Mouse (Mus musculus) erythroblast, embryonic 14.5 days (primary cell): ENCODE results near the gene Anks1b. TPM values are rescaled to one million over a fixed set of nuclear protein-coding genes. Genes with fewer than 3 reads are reported as not detected.

Source experiments
- H3K27me3 ChIP-seq: 2 replicates; pipeline ENCODE4 v1.6.1; 2012; ENCODE audit warnings: inconsistent platforms; ENCODE audit not compliant: control insufficient read depth
- H3K36me3 ChIP-seq: 2 replicates; pipeline ENCODE4 v1.6.1; 2012; ENCODE audit warnings: mild to moderate bottlenecking, inconsistent platforms; ENCODE audit not compliant: control insufficient read depth
- H3K4me1 ChIP-seq: 2 replicates; pipeline ENCODE4 v1.6.1; 2012; ENCODE audit warnings: inconsistent platforms; ENCODE audit not compliant: control insufficient read depth
- H3K4me3 ChIP-seq: replicated peaks from 2 replicates; pipeline ENCODE3; 2012; ENCODE audit warnings: moderate library complexity, mild to moderate bottlenecking, inconsistent platforms
- H3K9me3 ChIP-seq: 2 replicates; pipeline ENCODE4 v1.6.1; 2012; ENCODE audit warnings: low read length, inconsistent platforms, mixed read lengths; ENCODE audit not compliant: control insufficient read depth
- GATA1 ChIP-seq: IDR thresholded peaks from 2 replicates; pipeline ENCODE4 v1.6.1; 2012; ENCODE audit warnings: low read length, inconsistent platforms, mixed read lengths
- TAL1 ChIP-seq: IDR thresholded peaks from 3 replicates; pipeline ENCODE4 v1.6.1; 2012; ENCODE audit warnings: low read length, inconsistent platforms, mixed read lengths
- polyA plus RNA-seq: library from polyadenylated mRNA; stranded (reverse); fragments of >175 nt; gene quantifications from 2 replicates; pipeline ENCODE4 v1.2.3, GENCODE M21; 2012

The Anks1b gene
- polyA plus RNA-seq, 1 experiment: not detected

DNA sequence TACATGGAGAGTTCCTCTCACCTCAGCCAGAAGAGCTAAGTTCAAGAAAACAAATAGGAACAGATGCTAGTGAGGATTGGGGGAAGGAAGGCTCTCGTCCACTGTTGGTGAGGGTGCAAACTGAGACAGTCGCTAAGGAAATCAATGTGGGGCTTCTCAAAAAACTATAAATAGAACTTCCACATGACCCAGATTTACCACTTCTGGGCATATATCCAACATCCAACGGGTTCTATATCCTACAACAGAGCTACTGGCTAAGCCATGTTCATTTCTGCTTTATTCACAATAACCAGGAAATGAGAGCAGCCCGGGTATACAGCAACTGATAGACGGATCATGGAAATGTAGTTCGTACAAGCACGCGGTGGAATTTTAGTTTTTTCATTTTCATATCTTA lies 1109.7 kb downstream of the Anks1b start:
- H3K4me3 ChIP-seq: no peak overlapping the region
- no peaks in the 10 kb centered on the region for H3K27me3 ChIP-seq
- TF ChIP-seq TAL1: no peak
- no peak for TF ChIP-seq GATA1
- H3K36me3 ChIP-seq: no peaks in the 10 kb centered on the region; the same call in none of the 2 replicates
- peaks cover 8% of the 10 kb centered on the region for H3K9me3 ChIP-seq
- no peaks in the 10 kb centered on the region for H3K4me1 ChIP-seq

DNA sequence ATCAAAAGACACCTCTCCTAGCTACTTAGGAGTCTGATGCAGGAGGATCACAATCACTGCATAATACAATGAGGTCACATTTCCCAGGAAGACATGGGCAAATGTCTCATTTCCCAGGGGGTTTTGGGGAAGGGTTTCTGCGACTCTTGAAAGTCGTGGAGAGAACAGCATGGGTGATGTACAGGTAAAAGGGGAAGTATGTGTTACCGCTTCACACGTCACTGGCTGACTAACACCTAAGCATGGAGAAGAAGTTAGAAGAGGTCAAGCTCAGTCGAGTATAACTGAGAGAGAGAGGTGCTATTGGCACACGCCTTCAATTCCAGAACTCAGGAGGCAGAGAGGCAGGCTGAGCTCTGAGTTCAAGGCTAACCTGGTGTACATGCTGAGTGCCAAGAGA lies 1117.0 kb downstream of the Anks1b start:
- TF ChIP-seq GATA1 (no peak), TAL1 (no peak)
- peaks cover 37% of the 10 kb centered on the region for H3K36me3 ChIP-seq
- no peak overlapping the region for H3K4me3 ChIP-seq
- H3K9me3 ChIP-seq: no peaks in the 10 kb centered on the region
- H3K4me1 ChIP-seq: no peaks in the 10 kb centered on the region
- no peaks in the 10 kb centered on the region for H3K27me3 ChIP-seq

DNA sequence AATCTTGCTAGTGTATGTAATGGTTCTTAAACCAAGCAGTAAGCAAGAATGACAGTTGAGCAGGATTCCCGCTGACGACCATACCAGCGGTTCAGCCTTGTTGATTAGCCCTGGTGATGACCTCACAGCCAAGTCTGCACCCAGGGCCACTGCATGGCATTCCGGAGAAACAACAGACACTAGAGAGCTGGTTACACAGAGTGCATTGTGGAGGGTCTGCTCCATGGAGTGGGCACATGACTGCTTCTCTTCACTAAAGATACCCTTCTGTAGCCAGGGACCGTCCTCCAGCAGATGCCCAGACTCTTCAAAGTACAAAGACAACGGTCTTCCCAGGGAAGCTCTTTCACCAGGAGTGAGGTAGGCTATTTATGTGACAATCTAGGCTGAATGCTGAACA lies 1118.9 kb downstream of the Anks1b start:
- Histone ChIP-seq H3K27me3 (no peaks in the 10 kb centered on the region), H3K9me3 (no peaks in the 10 kb centered on the region), H3K4me3 (no peak overlapping the region), H3K36me3 (peaks cover 50% of the 10 kb centered on the region), H3K4me1 (no peaks in the 10 kb centered on the region)
- TF ChIP-seq TAL1: no peak
- TF ChIP-seq GATA1: no peak

DNA sequence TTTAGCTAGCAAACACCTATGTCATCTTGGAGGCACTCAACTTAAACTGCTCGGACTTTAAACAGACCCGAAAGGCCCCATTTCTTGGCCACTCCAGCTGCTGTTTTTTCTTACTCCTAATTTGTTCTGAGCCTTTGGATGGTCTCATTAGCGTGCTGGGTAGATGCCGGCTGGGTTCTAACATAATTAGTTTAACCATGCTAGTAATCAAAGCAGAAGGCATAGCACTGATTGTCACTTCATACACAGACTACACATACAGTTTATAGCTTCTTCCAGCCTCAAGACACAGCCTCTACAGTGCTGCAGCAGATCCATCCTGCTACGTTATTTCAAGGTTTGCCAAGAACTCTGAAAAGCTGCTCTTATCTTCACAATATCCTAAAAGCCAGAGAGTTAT lies 1120.6 kb downstream of the Anks1b start:
- H3K27me3 ChIP-seq: no peaks in the 10 kb centered on the region
- no peaks in the 10 kb centered on the region for H3K4me1 ChIP-seq
- peaks cover 61% of the 10 kb centered on the region for H3K36me3 ChIP-seq
- H3K9me3 ChIP-seq: no peaks in the 10 kb centered on the region
- TF ChIP-seq GATA1: no peak
- no peak for TF ChIP-seq TAL1
- no peak overlapping the region for H3K4me3 ChIP-seq

DNA sequence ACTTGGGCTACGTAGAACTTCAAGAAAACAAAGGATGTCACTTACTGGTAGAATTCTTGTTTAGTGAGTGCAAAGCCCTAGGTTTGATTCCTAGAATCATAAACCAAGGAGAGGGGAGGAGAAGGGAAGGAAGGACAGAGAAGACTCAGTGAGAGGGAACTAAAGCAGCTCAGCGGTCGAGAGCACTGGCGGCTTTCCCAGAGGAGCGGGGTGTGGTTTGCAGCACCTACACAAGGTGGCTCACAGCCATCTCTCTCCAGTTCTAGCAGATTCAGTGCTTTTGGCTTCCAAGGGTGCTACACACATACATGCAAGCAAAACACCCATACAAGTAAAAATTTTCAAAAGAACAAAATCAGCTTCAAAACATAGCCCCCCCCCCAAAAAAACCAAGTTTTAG lies 1126.6 kb downstream of the Anks1b start:
- H3K36me3 ChIP-seq: peaks cover 44% of the 10 kb centered on the region
- no peaks in the 10 kb centered on the region for H3K9me3 ChIP-seq
- TF ChIP-seq TAL1: no peak
- TF ChIP-seq GATA1: no peak
- no peaks in the 10 kb centered on the region for H3K4me1 ChIP-seq
- no peak overlapping the region for H3K4me3 ChIP-seq
- H3K27me3 ChIP-seq: no peaks in the 10 kb centered on the region

DNA sequence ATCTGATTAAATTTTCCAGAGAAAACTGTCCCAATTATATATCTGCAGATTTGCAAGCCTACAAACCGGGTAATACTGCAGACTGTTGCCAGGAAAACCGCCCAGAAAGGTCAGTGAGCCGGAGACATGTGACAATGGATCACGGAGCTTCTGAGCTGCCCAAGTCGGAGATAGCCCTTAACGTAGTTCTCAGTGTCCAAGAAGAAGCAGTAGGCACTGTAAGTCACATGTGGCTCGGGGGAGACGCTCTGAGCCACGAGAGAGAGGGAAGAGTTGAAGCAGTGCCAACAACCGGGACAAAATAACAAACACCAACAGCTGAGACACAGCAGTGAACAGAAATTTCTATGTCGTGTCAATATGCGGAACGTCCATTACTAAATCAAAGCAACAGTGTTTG lies 1128.1 kb downstream of the Anks1b start:
- TF ChIP-seq TAL1: no peak
- TF ChIP-seq GATA1: no peak
- H3K9me3 ChIP-seq: no peaks in the 10 kb centered on the region
- peaks cover 36% of the 10 kb centered on the region for H3K36me3 ChIP-seq
- no peak overlapping the region for H3K4me3 ChIP-seq
- H3K4me1 ChIP-seq: peaks cover 3% of the 10 kb centered on the region
- no peaks in the 10 kb centered on the region for H3K27me3 ChIP-seq

DNA sequence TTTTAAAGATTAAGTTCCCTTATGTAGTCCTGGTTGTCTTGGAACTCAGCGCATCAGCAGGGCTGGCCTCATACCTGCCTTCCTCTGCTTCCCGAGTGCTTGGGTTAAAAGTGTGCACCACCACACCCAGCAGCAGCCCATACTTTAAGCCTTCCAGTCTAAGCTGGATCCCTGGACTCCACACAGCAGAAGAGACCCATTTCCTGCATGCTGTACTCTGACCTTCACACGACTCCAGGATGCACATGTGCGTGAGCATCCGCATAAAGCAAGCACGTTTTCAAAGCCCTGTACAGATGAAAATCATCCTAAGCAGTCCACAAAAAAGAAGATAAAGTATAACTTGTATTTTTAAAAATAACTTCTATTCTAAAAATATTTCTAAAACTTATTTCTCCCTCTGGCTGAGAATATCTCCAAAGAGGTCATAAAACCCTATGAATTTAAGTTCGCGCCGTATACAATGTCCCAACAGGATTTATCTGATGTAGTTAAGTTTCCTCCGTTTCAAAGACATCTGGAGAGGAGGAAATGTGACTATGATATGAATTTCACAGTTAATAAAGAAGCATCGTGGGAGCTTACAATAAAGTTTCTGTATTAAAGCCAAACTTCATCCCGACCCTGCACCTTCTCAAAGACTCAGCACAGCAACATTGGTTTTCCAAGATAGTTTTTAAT lies 1132.7 kb downstream of the Anks1b start:
- Histone ChIP-seq H3K36me3 (peaks cover 27% of the 10 kb centered on the region), H3K9me3 (no peaks in the 10 kb centered on the region), H3K27me3 (no peaks in the 10 kb centered on the region), H3K4me1 (peaks cover 3% of the 10 kb centered on the region), H3K4me3 (no peak overlapping the region)
- TF ChIP-seq TAL1 (no peak), GATA1 (no peak)

Other genes starting within 250 kb of the Anks1b start
- gene Scyl2, start 187.2 kb upstream of the Anks1b start, polyA plus RNA-seq: 0.29 and 1.3 TPM in 2 replicates
- 0.06 TPM in 1 of 2 replicates, not detected in the other for gene Actr6, start 141.2 kb upstream of the Anks1b start, polyA plus RNA-seq
- 0.23 and 0.64 TPM in 2 replicates for gene Uhrf1bp1l, start 128.5 kb upstream of the Anks1b start, polyA plus RNA-seq